Mouse (Mus musculus) neural tube, embryonic 11.5 days (tissue): ENCODE data around the gene Gm10392. TPM values are rescaled to one million over a fixed set of nuclear protein-coding genes. Genes with fewer than 3 reads are reported as not detected.

Experiments used
- ATAC-seq: fragments of 200-750 bp; cut with Nextera tagmentation; 2 replicates; pipeline ENCODE4 v1.8.0; 2017; ENCODE audit warnings: moderate number of reproducible peaks, mild to moderate bottlenecking, moderate TSS enrichment, moderate library complexity; ENCODE audit not compliant: insufficient read depth, low FRiP score, low TSS enrichment
- DNase-seq: peaks from one replicate; pipeline ENCODE4 v3.0.0-alpha.2; 2015; ENCODE audit warnings: low spot score
- H3K27ac ChIP-seq: fragments of 300-500 bp; sonication (generic); 2 replicates; pipeline ENCODE4 v1.5.1; 2014; ENCODE audit warnings: low read depth, mild to moderate bottlenecking, low read length
- H3K27me3 ChIP-seq: fragments of 300-500 bp; sonication (generic); 2 replicates; pipeline ENCODE4 v1.6.1; 2014; ENCODE audit warnings: mild to moderate bottlenecking, low read length, mixed read lengths; ENCODE audit not compliant: control insufficient read depth, insufficient read depth
- H3K36me3 ChIP-seq: fragments of 300-500 bp; sonication (generic); 2 replicates; pipeline ENCODE4 v1.6.1; 2014; ENCODE audit warnings: mild to moderate bottlenecking, low read length, moderate library complexity, mixed read lengths; ENCODE audit not compliant: control insufficient read depth, insufficient read depth
- H3K4me1 ChIP-seq: fragments of 300-500 bp; sonication (generic); 2 replicates; pipeline ENCODE4 v1.6.1; 2014; ENCODE audit warnings: low read length, mixed read lengths; ENCODE audit not compliant: control insufficient read depth, insufficient read depth
- H3K4me2 ChIP-seq: fragments of 300-500 bp; sonication (generic); 2 replicates; pipeline ENCODE4 v1.6.1; 2014; ENCODE audit warnings: low read depth, mild to moderate bottlenecking, moderate library complexity
- H3K4me3 ChIP-seq: fragments of 300-500 bp; sonication (generic); 2 replicates; pipeline ENCODE4 v1.5.1; 2014; ENCODE audit warnings: low read depth, low read length
- H3K9ac ChIP-seq: fragments of 300-500 bp; sonication (generic); 2 replicates; pipeline ENCODE4 v1.6.1; 2014; ENCODE audit warnings: mild to moderate bottlenecking, low read length
- H3K9me3 ChIP-seq: fragments of 300-500 bp; sonication (generic); 2 replicates; pipeline ENCODE4 v1.6.1; 2016; ENCODE audit warnings: low read length; ENCODE audit not compliant: control insufficient read depth
- WGBS: fragments of 180-500 bp; shearing (Covaris S2); extraction: QIAGEN DNeasy Blood & Tissue Kit; methylation state at CpG from one replicate; pipeline ENCODE4 v1.1.7; 2014; 5-methylcytosine and 5-hydroxymethylcytosine counted together
- polyA plus RNA-seq: library from polyadenylated mRNA; unstranded; fragments of >200 nt; fragmentation: Nextera tagmentation; extraction: Ambion mirVana; gene quantifications from 2 replicates; pipeline ENCODE4 v1.2.1, GENCODE M21; 2014

The Gm10392 gene
- polyA plus RNA-seq, 1 experiment from 2014 or later: not detected

GRCm38 (mm10) chr11:77518051-77518798 is 773 bp downstream of the Gm10392 start:
- ATAC-seq (no peak), DNase-seq (no peak)
- H3K4me2 ChIP-seq: no peak overlapping the region
- H3K27ac ChIP-seq: no peak overlapping the region
- H3K36me3 ChIP-seq: no peaks in the 10 kb centered on the region
- H3K9ac ChIP-seq: no peak overlapping the region
- no peak overlapping the region for H3K4me3 ChIP-seq
- no peaks in the 10 kb centered on the region for H3K9me3 ChIP-seq
- peaks cover 24% of the 10 kb centered on the region for H3K4me1 ChIP-seq
- H3K27me3 ChIP-seq: peaks cover 6% of the 10 kb centered on the region
- 78% methylated on average over 26 of the region's 27 CpGs for WGBS

- Histone ChIP-seq H3K4me3 (no peak overlapping the region), H3K4me1 (peaks cover 27% of the 10 kb centered on the region)
- 41% methylated on average over 5 of the region's 5 CpGs for WGBS
These were observed 2.2 kb downstream of the Gm10392 start for GRCm38 (mm10) chr11:77516553-77517425.

GRCm38 (mm10) chr11:77515637-77516552 is 3.1 kb downstream of the Gm10392 start, which contains the start of gene Trp53i13:
Gene Trp53i13, minus strand, starts transcription at chr11:77515980.
- Histone ChIP-seq H3K9ac (peak within 1 kb of the TSS; percentile 51), H3K4me3 (peak within 1 kb of the TSS; percentile 43), H3K4me1 (peaks cover 27% of the 10 kb centered on the region), H3K27ac (no peak within 1 kb of the TSS), H3K36me3 (no peaks in the 10 kb centered on the region), H3K27me3 (peaks cover 6% of the 10 kb centered on the region), H3K4me2 (peak within 1 kb of the TSS; percentile 88), H3K9me3 (no peaks in the 10 kb centered on the region)
- DNase-seq (peak; percentile 40), ATAC-seq (no peak)
- 6% methylated on average over 39 of the region's 39 CpGs for WGBS

More at GRCm38 (mm10) chr11:77516553-77517425, 2.2 kb downstream of the Gm10392 start:
- no peaks in the 10 kb centered on the region for H3K36me3 ChIP-seq
- ATAC-seq: no peak
- no peak overlapping the region for H3K27ac ChIP-seq
- no peak overlapping the region for H3K4me2 ChIP-seq
- no peak for DNase-seq
- H3K9me3 ChIP-seq: no peaks in the 10 kb centered on the region
- peaks cover 6% of the 10 kb centered on the region for H3K27me3 ChIP-seq
- H3K9ac ChIP-seq: no peak overlapping the region

- DNase-seq: peak; percentile 84
- H3K4me2 ChIP-seq: peak within 1 kb of the TSS; percentile 88
- no peaks in the 10 kb centered on the region for H3K36me3 ChIP-seq
- peak within 1 kb of the TSS; percentile 51 for H3K9ac ChIP-seq
- peaks cover 6% of the 10 kb centered on the region for H3K27me3 ChIP-seq
- H3K9me3 ChIP-seq: no peaks in the 10 kb centered on the region
- peaks cover 27% of the 10 kb centered on the region for H3K4me1 ChIP-seq
- H3K4me3 ChIP-seq: peak within 1 kb of the TSS; percentile 43
- no peak within 1 kb of the TSS for H3K27ac ChIP-seq
- ATAC-seq: peak; percentile 74
- under 1% methylated on average over 65 of the region's 72 CpGs for WGBS
These were observed 4.0 kb downstream of the Gm10392 start, which contains the start of gene Abhd15 for GRCm38 (mm10) chr11:77514832-77515636. Gene Abhd15, plus strand, starts transcription at chr11:77515121.

GRCm38 (mm10) chr11:77514281-77514831 is 4.6 kb downstream of the Gm10392 start:
- peaks cover 6% of the 10 kb centered on the region for H3K27me3 ChIP-seq
- H3K4me1 ChIP-seq: peaks cover 27% of the 10 kb centered on the region
- H3K4me2 ChIP-seq: peak overlapping the region; percentile 88
- peaks cover 2% of the 10 kb centered on the region; the same call in 1 of the 2 replicates for H3K36me3 ChIP-seq
- peak overlapping the region; percentile 43 for H3K4me3 ChIP-seq
- peak overlapping the region; percentile 51 for H3K9ac ChIP-seq
- H3K9me3 ChIP-seq: no peaks in the 10 kb centered on the region
- WGBS: 2% methylated on average over 19 of the region's 19 CpGs
- DNase-seq (no peak), ATAC-seq (no peak)
- no peak overlapping the region for H3K27ac ChIP-seq

GRCm38 (mm10) chr11:77513811-77514170 is 5.2 kb downstream of the Gm10392 start:
- Histone ChIP-seq H3K4me3 (peak overlapping the region; percentile 57), H3K27ac (no peak overlapping the region), H3K4me1 (peaks cover 27% of the 10 kb centered on the region), H3K9ac (peak overlapping the region; percentile 49; the same call in 1 of the 2 replicates), H3K36me3 (peaks cover 2% of the 10 kb centered on the region; the same call in 1 of the 2 replicates), H3K9me3 (no peaks in the 10 kb centered on the region), H3K27me3 (peaks cover 6% of the 10 kb centered on the region), H3K4me2 (peak overlapping the region; percentile 88)
- ATAC-seq: no peak; the same call in 1 of the 2 replicates
- WGBS: 4% methylated on average over 10 of the region's 10 CpGs
- DNase-seq: no peak

- H3K4me2 ChIP-seq: peak overlapping the region; percentile 88
- H3K9ac ChIP-seq: peak overlapping the region; percentile 65
- peak; percentile 92 for DNase-seq
- H3K27ac ChIP-seq: no peak overlapping the region
- peak overlapping the region; percentile 57 for H3K4me3 ChIP-seq
- H3K4me1 ChIP-seq: peaks cover 29% of the 10 kb centered on the region
- peak; percentile 43 for ATAC-seq
- WGBS: under 1% methylated on average over 72 of the region's 84 CpGs
- H3K36me3 ChIP-seq: peaks cover 2% of the 10 kb centered on the region; the same call in 1 of the 2 replicates
- H3K9me3 ChIP-seq: no peaks in the 10 kb centered on the region
- peaks cover 6% of the 10 kb centered on the region for H3K27me3 ChIP-seq
These were observed 5.8 kb downstream of the Gm10392 start for GRCm38 (mm10) chr11:77512891-77513810.
